Mouse (Mus musculus) cerebral cortex, adult 2 months (tissue): Measurements from ENCODE around the gene Tmprss2.

Experiments
- whole genome bisulfite sequencing: fragments of 180-500 bp; shearing (Covaris S2); methylation state at CpG from one replicate; pipeline ENCODE4 v1.1.7; 2018; 5-methylcytosine and 5-hydroxymethylcytosine counted together

Gene Tmprss2

GRCm38 (mm10) chr16:97582876-97583275 lies 28.1 kb downstream of the Tmprss2 start:
- 90% methylated on average over 1 of the region's 1 CpGs for WGBS

GRCm38 (mm10) chr16:97569426-97569825 lies 41.6 kb downstream of the Tmprss2 start:
- 60% methylated on average over 1 of the region's 1 CpGs for WGBS

DNA sequence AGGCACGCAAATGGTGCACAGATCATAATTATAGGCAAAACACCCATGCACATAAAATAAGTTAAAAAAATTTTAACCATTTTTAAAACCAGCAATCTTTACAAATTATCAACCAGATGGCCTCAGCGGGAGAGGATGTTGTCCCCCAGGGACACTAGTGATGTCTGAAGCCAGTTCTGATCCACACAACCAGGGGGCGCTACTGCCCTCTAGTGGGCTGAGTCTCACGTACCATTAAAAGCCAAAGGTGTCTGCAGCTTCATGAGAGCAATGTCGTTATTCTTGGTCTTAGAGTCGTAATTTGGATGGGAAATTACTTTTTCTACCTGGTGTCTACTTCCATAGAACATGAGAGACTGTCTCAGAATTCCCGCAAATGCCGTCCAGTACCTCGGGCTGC lies 42.3 kb downstream of the Tmprss2 start:
- 71% methylated on average over 9 of the region's 9 CpGs for WGBS

GRCm38 (mm10) chr16:97544340-97544739 lies 66.7 kb downstream of the Tmprss2 start:
- 88% methylated on average over 4 of the region's 4 CpGs for WGBS

DNA sequence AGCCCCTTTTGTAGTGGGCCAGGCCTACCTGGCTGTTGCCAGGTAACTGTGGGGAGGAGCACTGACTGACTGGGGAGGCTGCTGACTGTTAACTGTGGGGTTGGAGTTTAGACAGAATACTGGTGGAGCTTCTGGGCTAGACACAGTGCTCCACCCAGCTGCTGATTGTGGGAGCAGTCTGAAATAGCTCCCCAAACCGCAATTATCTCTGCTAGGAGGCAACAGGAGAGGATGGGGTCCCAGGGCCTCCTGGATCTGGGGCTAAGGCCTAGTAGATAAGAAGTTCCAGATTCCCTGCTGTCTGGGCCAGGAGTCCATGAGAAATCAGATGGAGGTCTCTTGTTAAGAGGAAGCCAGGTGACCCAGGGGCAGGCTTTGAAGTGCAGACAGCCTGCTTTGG lies 74.1 kb downstream of the Tmprss2 start:
- 45% methylated on average over 1 of the region's 1 CpGs for WGBS

- WGBS = 17% methylated on average over 3 of the region's 3 CpGs
Measured at GRCm38 (mm10) chr16:97535808-97536413, 75.1 kb downstream of the Tmprss2 start.

- WGBS = 25% methylated on average over 5 of the region's 5 CpGs
Measured at GRCm38 (mm10) chr16:97534876-97535461, 76.0 kb downstream of the Tmprss2 start.

- WGBS = 33% methylated on average over 1 of the region's 1 CpGs
Measured at GRCm38 (mm10) chr16:97534448-97534847, 76.5 kb downstream of the Tmprss2 start.

DNA sequence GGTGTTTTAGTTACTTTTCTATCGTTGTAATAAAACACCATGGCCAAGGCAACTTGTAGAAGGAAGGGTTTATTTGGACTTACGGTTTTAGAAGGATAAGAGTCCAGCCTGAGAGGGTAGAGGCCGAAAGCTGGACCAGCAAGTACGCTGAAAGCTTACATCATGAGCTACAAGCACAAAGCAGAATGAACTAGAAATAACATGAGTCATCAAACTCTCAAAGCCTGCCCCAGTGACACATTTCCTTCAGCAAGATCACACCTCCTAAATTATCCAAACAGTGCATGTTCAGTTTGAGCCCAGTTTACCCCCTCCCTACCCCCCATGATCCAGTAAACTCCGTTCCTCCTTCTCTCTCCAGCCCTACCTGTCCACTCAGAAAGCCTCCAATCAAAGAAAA lies 77.2 kb downstream of the Tmprss2 start:
- 77% methylated on average over 5 of the region's 5 CpGs for WGBS

GRCm38 (mm10) chr16:97533126-97533525 lies 77.9 kb downstream of the Tmprss2 start:
- 80% methylated on average over 1 of the region's 1 CpGs for WGBS

DNA sequence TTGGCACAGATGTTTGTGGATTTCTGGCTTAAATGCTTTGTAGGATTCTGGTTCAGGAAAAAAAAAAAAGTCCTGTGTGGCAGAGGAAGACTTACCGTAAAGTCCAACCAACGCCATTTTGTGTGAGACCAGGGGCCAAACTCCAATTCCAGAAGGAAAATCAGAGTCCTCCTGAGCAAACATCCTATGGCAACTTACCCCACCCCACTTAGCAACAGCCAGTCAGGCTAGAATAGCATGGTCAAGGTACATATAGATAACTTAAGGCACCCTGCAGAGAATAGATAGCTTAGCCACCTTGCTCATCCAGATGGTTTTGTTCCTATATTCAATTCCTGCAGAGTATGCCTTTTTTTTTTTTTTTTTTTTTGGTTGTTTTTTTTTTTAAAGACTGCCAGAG lies 81.8 kb downstream of the Tmprss2 start:
- 90% methylated on average over 2 of the region's 2 CpGs for WGBS

- 23% methylated on average over 1 of the region's 1 CpGs for WGBS
Measured at GRCm38 (mm10) chr16:97523024-97523423, 88.0 kb downstream of the Tmprss2 start.

GRCm38 (mm10) chr16:97521983-97522382 lies 89.0 kb downstream of the Tmprss2 start:
- WGBS = 81% methylated on average over 6 of the region's 6 CpGs

DNA sequence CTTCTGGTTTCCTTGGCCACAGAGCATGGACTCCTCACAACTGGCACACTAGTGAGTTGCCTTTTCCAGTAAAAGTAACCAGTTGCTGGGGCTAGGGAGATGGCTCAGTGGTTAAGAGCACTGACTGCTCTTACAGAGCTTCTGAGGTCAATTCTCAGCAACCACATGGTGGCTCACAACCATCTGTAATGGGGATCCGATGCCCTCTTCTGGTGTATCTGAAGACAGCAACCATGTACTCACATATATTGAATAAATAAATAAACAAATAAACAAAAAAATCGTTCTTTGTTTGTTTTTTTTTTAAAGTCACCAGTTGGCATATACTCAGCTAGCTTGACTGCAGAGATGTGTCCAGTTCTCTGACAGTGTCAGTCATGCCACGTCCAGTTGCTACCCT lies 94.7 kb downstream of the Tmprss2 start:
- 85% methylated on average over 3 of the region's 3 CpGs for WGBS
